Comparison of ENCODE assay signal across 13 mouse cellular contexts in genomic region chr9:114885991-114886662, GRCm38 (mm10). TPM values are rescaled to one million over a fixed set of nuclear protein-coding genes. Genes with fewer than 3 reads are reported as not detected.
DNase-seq lines count a peak whose midpoint lies in the region; ATAC-seq and TF ChIP-seq lines count a peak whose summit lies in the region.
"Had no signal": no experiment of that assay in that cellular context is flagged by ENCODE, and none has a peak within 500 bp of the region (broad histone marks: within the 10 kb centered on the region; RNA-seq: fewer than 3 reads in every experiment).

No protein-coding gene starts in this region.

- no peaks in the 10 kb centered on the region for H3K9me3 ChIP-seq in hindbrain, postnatal 0 days (ENCODE audit: low read length)
- H3K9me3 ChIP-seq in hindbrain, embryonic 16.5 days (ENCODE audit: control insufficient read depth, low read length): no peaks in the 10 kb centered on the region
- H3K9me3 ChIP-seq: limb, embryonic 13.5 days; midbrain, embryonic 13.5 days had no signal

- TF ChIP-seq CTCF in hindbrain, postnatal 0 days (IDR thresholded peaks at IDR 0.05; ENCODE audit: low read depth): no peak

- 32% methylated on average over 8 of the region's 8 CpGs for WGBS in hindbrain, postnatal 0 days
- WGBS in hindbrain, embryonic 16.5 days: 34% methylated on average over 8 of the region's 8 CpGs

- no peaks in the 10 kb centered on the region for H3K36me3 ChIP-seq in hindbrain, postnatal 0 days (ENCODE audit: insufficient read depth, low read length)
- no peaks in the 10 kb centered on the region for H3K36me3 ChIP-seq in hindbrain, embryonic 16.5 days (ENCODE audit: control insufficient read depth, insufficient read depth, low read length)
- H3K36me3 ChIP-seq: limb, embryonic 13.5 days; midbrain, embryonic 13.5 days had no signal

- no peak overlapping the region for H3K4me2 ChIP-seq in hindbrain, postnatal 0 days (ENCODE audit: low read depth, low read length)
- H3K4me2 ChIP-seq in hindbrain, embryonic 16.5 days (ENCODE audit: low read length): no peak overlapping the region
- H3K4me2 ChIP-seq: limb, embryonic 13.5 days; midbrain, embryonic 13.5 days had no signal

- no peaks in the 10 kb centered on the region for H3K27me3 ChIP-seq in hindbrain, postnatal 0 days (ENCODE audit: insufficient read depth, low read length)
- no peaks in the 10 kb centered on the region for H3K27me3 ChIP-seq in hindbrain, embryonic 16.5 days (replicated peaks; ENCODE audit: control insufficient read depth, insufficient read depth, low read length)
- H3K27me3 ChIP-seq: limb, embryonic 13.5 days; midbrain, embryonic 13.5 days had no signal

- no peak overlapping the region for H3K9ac ChIP-seq in hindbrain, postnatal 0 days (replicated peaks; ENCODE audit: low read length)
- H3K9ac ChIP-seq in hindbrain, embryonic 16.5 days (ENCODE audit: low read depth, low read length): no peak overlapping the region
- H3K9ac ChIP-seq: limb, embryonic 13.5 days; midbrain, embryonic 13.5 days had no signal

- DNase-seq in hindbrain, postnatal 0 days (ENCODE audit: low spot score): peak; percentile 8
- peak; percentile 28 for DNase-seq in R1 (ENCODE audit: low read depth, low spot score)
- DNase-seq in fibroblast of lung, adult 2 months (ENCODE audit: low read depth): peak; percentile 36
- peak; percentile 18 for DNase-seq in lung, postnatal 10 days
- DNase-seq in layer of hippocampus, adult 11-12 months (ENCODE audit: low spot score): no peak
- DNase-seq in cerebellum, postnatal 4 days (ENCODE audit: low spot score in 2 of 2): no peak
- no peak for DNase-seq in cerebellum, adult 11-12 months
- DNase-seq: cerebellum, adult 18-20 months; kidney, adult 8-10 months; right cerebral cortex, adult 18-20 months had no signal

- ATAC-seq in hindbrain, postnatal 0 days: no peak
- ATAC-seq in hindbrain, embryonic 16.5 days: no peak
- ATAC-seq: midbrain, embryonic 13.5 days had no signal

- H3K4me1 ChIP-seq in hindbrain, postnatal 0 days (ENCODE audit: insufficient read depth, low read length): no peaks in the 10 kb centered on the region
- no peaks in the 10 kb centered on the region for H3K4me1 ChIP-seq in hindbrain, embryonic 16.5 days (ENCODE audit: control insufficient read depth, insufficient read depth, low read depth, low read length)
- H3K4me1 ChIP-seq: limb, embryonic 13.5 days; midbrain, embryonic 13.5 days had no signal

- no peak overlapping the region for H3K4me3 ChIP-seq in hindbrain, postnatal 0 days (ENCODE audit: low read length)
- H3K4me3 ChIP-seq in hindbrain, embryonic 16.5 days (ENCODE audit: low read length): no peak overlapping the region
- H3K4me3 ChIP-seq: limb, embryonic 13.5 days; midbrain, embryonic 13.5 days had no signal

- no peak overlapping the region for H3K27ac ChIP-seq in hindbrain, postnatal 0 days
- H3K27ac ChIP-seq in hindbrain, embryonic 16.5 days (ENCODE audit: low read depth, low read length): no peak overlapping the region
- H3K27ac ChIP-seq: limb, embryonic 13.5 days; midbrain, embryonic 13.5 days had no signal

RNA-seq across cellular contexts. Expression of gene Cmtm8, which starts 42.2 kb away (rescaled TPM):
- 5.9 and 7.1 TPM in 2 replicates for total RNA-seq in hindbrain, postnatal 0 days (2014; rRNA removed)
- polyA plus RNA-seq in hindbrain, postnatal 0 days (2015; fragmentation: Nextera tagmentation; extraction: Ambion mirVana): 6.6 and 7.3 TPM in 2 replicates
- polyA plus RNA-seq in hindbrain, embryonic 16.5 days (2015; fragmentation: Nextera tagmentation; extraction: Ambion mirVana): 6.8 and 10.3 TPM in 2 replicates

RNA-seq across cellular contexts. Expression of gene Gpd1l, which starts 47.7 kb away (rescaled TPM):
- 75.9 and 79.3 TPM in 2 replicates for total RNA-seq in hindbrain, postnatal 0 days (2014; rRNA removed)
- 35.7 and 40.9 TPM in 2 replicates for polyA plus RNA-seq in hindbrain, postnatal 0 days (2015; fragmentation: Nextera tagmentation; extraction: Ambion mirVana)
- polyA plus RNA-seq in hindbrain, embryonic 16.5 days (2015; fragmentation: Nextera tagmentation; extraction: Ambion mirVana): 41.4 and 43.0 TPM in 2 replicates

Comparison
In these comparisons a context has a peak if more than half of its experiments do, and no peak if none do; other contexts are left out.
1. DNase-seq: peak in hindbrain, postnatal 0 days (single experiment), R1 (single experiment), fibroblast of lung, adult 2 months (single experiment) and lung, postnatal 10 days (single experiment); none in layer of hippocampus, adult 11-12 months (single experiment), cerebellum, postnatal 4 days (0 of 2) and cerebellum, adult 11-12 months (single experiment).